Mouse (Mus musculus) kidney, adult 10 weeks (tissue): ENCODE results near the gene Gm8082. TPM values are rescaled to one million over a fixed set of nuclear protein-coding genes. Genes with fewer than 3 reads are reported as not detected.

Experiments used
- polyA plus RNA-seq: library from polyadenylated mRNA; stranded (reverse); fragments of 350-450 nt; fragmentation: Illumina TruSeq; extraction: RNeasy Lipid Tissue Mini Kit (QIAGEN cat#74804); gene quantifications from one replicate; pipeline ENCODE4 v1.2.3, GENCODE M21; 2014; ENCODE audit warnings: low read depth, low replicate concordance

Gm8082 gene
- not detected for polyA plus RNA-seq

DNA sequence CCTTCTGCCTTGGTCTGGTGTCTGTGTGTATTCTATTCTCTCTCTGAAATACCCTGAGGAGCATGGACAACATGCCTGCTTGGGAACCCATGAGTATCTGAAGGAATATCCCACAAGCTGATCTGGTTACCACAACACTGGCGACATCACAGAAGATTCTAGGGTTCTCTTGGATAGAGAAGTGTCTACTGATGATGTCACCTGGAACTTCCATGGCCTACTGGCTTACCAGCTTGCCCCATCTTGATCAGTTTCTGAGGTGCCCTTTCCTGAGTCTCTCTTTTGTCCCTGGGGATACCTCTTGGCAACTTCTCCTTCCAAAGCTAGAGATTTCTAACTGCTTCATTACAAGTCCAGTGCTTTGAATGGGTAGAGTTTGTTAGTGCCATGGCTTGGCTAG lies at the start of gene Gm8082:
Gene Gm8082, minus strand, starts transcription at position 101 of the 400 bp plus-strand sequence.

DNA sequence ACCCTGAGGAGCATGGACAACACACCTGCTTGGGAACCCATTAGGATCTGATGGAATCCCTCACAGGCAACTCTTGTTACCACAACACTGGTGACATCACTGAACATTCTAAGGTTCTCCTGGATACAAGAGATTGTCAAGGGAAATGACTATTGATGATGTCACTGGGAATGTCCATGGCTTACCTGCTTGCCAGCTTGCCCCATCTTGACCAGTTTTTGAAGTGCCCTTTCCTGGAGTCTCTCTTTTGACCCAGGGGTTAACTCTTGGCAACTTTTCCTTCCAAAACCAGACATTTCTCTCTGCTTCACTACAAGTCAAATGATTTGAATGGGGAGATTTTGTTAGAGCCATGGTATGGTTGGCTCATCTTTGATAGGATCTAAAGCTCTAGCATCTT lies 22.1 kb upstream of the Gm8082 start, which contains the start of gene Gm10376:
Gene Gm10376, minus strand, starts transcription at position 101 of the 400 bp plus-strand sequence.

Other genes starting within 250 kb of the Gm8082 start
- gene Gm3015, start 224.8 kb downstream of the Gm8082 start, polyA plus RNA-seq = not detected
- not detected for gene Gm10377, start 195.6 kb downstream of the Gm8082 start, polyA plus RNA-seq
- gene Gm21977, start 140.1 kb downstream of the Gm8082 start, polyA plus RNA-seq = not detected
- gene Gm10376, start 22.0 kb upstream of the Gm8082 start, polyA plus RNA-seq = not detected
- gene Gm8094, start 83.0 kb upstream of the Gm8082 start, polyA plus RNA-seq = not detected
- not detected for gene Gm8104, start 107.0 kb upstream of the Gm8082 start, polyA plus RNA-seq
- gene Gm7233, start 186.2 kb upstream of the Gm8082 start, polyA plus RNA-seq = 0.40 TPM
- not detected for gene Gm8122, start 241.7 kb upstream of the Gm8082 start, polyA plus RNA-seq